ENCODE assay signal across 8 mouse cellular contexts in genomic region chr15:64023770-64024719, GRCm38 (mm10). TPM values are rescaled to one million over a fixed set of nuclear protein-coding genes. Genes with fewer than 3 reads are reported as not detected.
DNase-seq lines count a peak whose midpoint lies in the region; ATAC-seq and TF ChIP-seq lines count a peak whose summit lies in the region.

No protein-coding gene starts in this region.

- WGBS in heart, postnatal 0 days = 27% methylated on average over 13 of the region's 13 CpGs
- WGBS in limb, embryonic 15.5 days = 37% methylated on average over 13 of the region's 13 CpGs

- in situ Hi-C loops in CH12.LX (cut with MboI; ENCODE audit: low pct_ligation_motif_present, low pct_unique_long_range_greater_than_20kb, low sequenced_read_pairs) = no loop called here

- peak; percentile 91 for TF ChIP-seq EP300 in CH12.LX (IDR thresholded peaks at IDR 0.05; ENCODE audit: low read length)
- no peak for TF ChIP-seq EP300 in heart, postnatal 0 days (IDR thresholded peaks at IDR 0.05; ENCODE audit: low read depth)

- no peak; the same call in 1 of the 2 replicates for TF ChIP-seq RAD21 in CH12.LX (IDR thresholded peaks at IDR 0.05; ENCODE audit: low read depth, low read length)

- peaks cover 47% of the 10 kb centered on the region for H3K79me2 ChIP-seq in CH12.LX (replicated peaks; ENCODE audit: control insufficient read depth, extremely low read depth, insufficient read depth, poor library complexity, severe bottlenecking)

- DNase-seq in CH12.LX (ENCODE audit: extremely low read depth) = peak; percentile 90
- peak; percentile 33 for DNase-seq in heart, postnatal 0 days (ENCODE audit: low spot score)
- peak; percentile 90 for DNase-seq in naive thymus-derived CD4-positive, alpha-beta T cell, adult 2 months (ENCODE audit: low read depth)
- no peak for DNase-seq in adrenal gland, postnatal 36 days
- no peak for DNase-seq in right cerebral cortex, adult 2 months (ENCODE audit: low spot score in 2 of 2)
- no peak for DNase-seq in layer of hippocampus, adult 9-10 months (ENCODE audit: low spot score)

- H3K27ac ChIP-seq in CH12.LX (ENCODE audit: insufficient read depth, low read depth) = peak overlapping the region; percentile 93
- peak overlapping the region; percentile 54 for H3K27ac ChIP-seq in heart, postnatal 0 days (ENCODE audit: low read depth)
- no peak overlapping the region for H3K27ac ChIP-seq in limb, embryonic 15.5 days

- no peak for TF ChIP-seq CTCF in CH12.LX (conservative IDR thresholded peaks at IDR 0.05 in 1 of 2, IDR thresholded peaks at IDR 0.05 in 1 of 2; ENCODE audit: low read depth in 2 of 2, low read length in 2 of 2)
- TF ChIP-seq CTCF in heart, postnatal 0 days (IDR thresholded peaks at IDR 0.05; ENCODE audit: low read depth) = no peak

- peak overlapping the region; percentile 44 to 47 (median 46) for H3K4me3 ChIP-seq in CH12.LX (replicated peaks in 1 of 3; ENCODE audit: low read depth in 2 of 3, low read length in 2 of 3, poor library complexity in 1 of 3)
- H3K4me3 ChIP-seq in heart, postnatal 0 days (ENCODE audit: low read depth, low read length) = peak overlapping the region; percentile 20
- H3K4me3 ChIP-seq in limb, embryonic 15.5 days = no peak overlapping the region

- H3K9ac ChIP-seq in CH12.LX (ENCODE audit: insufficient read depth, low read depth) = peak overlapping the region; percentile 18
- no peak overlapping the region for H3K9ac ChIP-seq in heart, postnatal 0 days (replicated peaks; ENCODE audit: low read depth, low read length)
- H3K9ac ChIP-seq in limb, embryonic 15.5 days = no peak overlapping the region

- peak; percentile 78 for ATAC-seq in common myeloid progenitor, adult 5-6 weeks (replicated peaks; ENCODE audit: low read depth, poor library complexity, severe bottlenecking)
- peak; percentile 31; the same call in 1 of the 2 replicates for ATAC-seq in heart, postnatal 0 days (ENCODE audit: insufficient read depth, low read depth)
- no peak for ATAC-seq in limb, embryonic 15.5 days (ENCODE audit: insufficient number of reproducible peaks, low FRiP score, low TSS enrichment, low read depth)

- H3K4me1 ChIP-seq in CH12.LX (ENCODE audit: control insufficient read depth in 1 of 2, insufficient read depth in 2 of 2) = peaks cover 22 to 97% of the 10 kb centered on the region in 2 experiments
- H3K4me1 ChIP-seq in heart, postnatal 0 days (ENCODE audit: control insufficient read depth, insufficient read depth) = peaks cover 24% of the 10 kb centered on the region
- H3K4me1 ChIP-seq in limb, embryonic 15.5 days = peaks cover 6% of the 10 kb centered on the region; the same call in 1 of the 2 replicates

- no peaks in the 10 kb centered on the region for H3K9me3 ChIP-seq in CH12.LX (replicated peaks; ENCODE audit: low read length)
- H3K9me3 ChIP-seq in heart, postnatal 0 days (replicated peaks; ENCODE audit: control insufficient read depth, low read length) = no peaks in the 10 kb centered on the region
- no peaks in the 10 kb centered on the region for H3K9me3 ChIP-seq in limb, embryonic 15.5 days

- H3K36me3 ChIP-seq in CH12.LX (replicated peaks in 1 of 2; ENCODE audit: control insufficient read depth in 1 of 2, insufficient read depth in 1 of 2, low read length in 1 of 2) = peaks cover 4 to 59% of the 10 kb centered on the region in 2 experiments
- H3K36me3 ChIP-seq in heart, postnatal 0 days (replicated peaks; ENCODE audit: control insufficient read depth, insufficient read depth, low read length) = no peaks in the 10 kb centered on the region; the same call in 1 of the 2 replicates
- no peaks in the 10 kb centered on the region for H3K36me3 ChIP-seq in limb, embryonic 15.5 days

- H3K4me2 ChIP-seq in CH12.LX (ENCODE audit: insufficient read depth, low read depth, poor library complexity, severe bottlenecking) = peak overlapping the region; percentile 88
- H3K4me2 ChIP-seq in heart, postnatal 0 days (ENCODE audit: low read depth, low read length) = peak overlapping the region; percentile 43
- 0 out of 2 replicates have a peak overlapping the region, but pooled peaks have one; percentile 2 for H3K4me2 ChIP-seq in limb, embryonic 15.5 days

- TF ChIP-seq POLR2A in CH12.LX (IDR thresholded peaks at IDR 0.05; ENCODE audit: low read depth, low read length) = peak; percentile 51; the same call in 1 of the 2 replicates

- dilution Hi-C loops in CH12.LX (cut with MboI; ENCODE audit: extremely low pct_ligation_motif_present, extremely low pct_unique_long_range_greater_than_20kb, low sequenced_read_pairs) = no loop called here

- no peaks in the 10 kb centered on the region for H3K27me3 ChIP-seq in CH12.LX (replicated peaks)
- no peaks in the 10 kb centered on the region for H3K27me3 ChIP-seq in heart, postnatal 0 days (ENCODE audit: control insufficient read depth, insufficient read depth, low read length)
- no peaks in the 10 kb centered on the region for H3K27me3 ChIP-seq in limb, embryonic 15.5 days

TF ChIP-seq in CH12.LX, 34 proteins besides CTCF, POLR2A, EP300 and RAD21:
- TF ChIP-seq MXI1 (IDR thresholded peaks at IDR 0.05; ENCODE audit: low read depth, low read length) = peak; percentile 79
- TF ChIP-seq MAX (IDR thresholded peaks at IDR 0.05; ENCODE audit: low read length) = peak; percentile 95
- TF ChIP-seq CHD2 (IDR thresholded peaks at IDR 0.05; ENCODE audit: low read length) = 0 out of 2 replicates have a peak, but pooled peaks have one; percentile 19
- no peak for TF ChIP-seq E2F4 (IDR thresholded peaks at IDR 0.05; ENCODE audit: insufficient replicate concordance, low read depth, low read length)
- 0 out of 2 replicates have a peak, but pooled peaks have one; percentile 3 for TF ChIP-seq JUN (IDR thresholded peaks at IDR 0.05; ENCODE audit: insufficient read depth, low read depth, low read length)
- no peak for TF ChIP-seq MAFK (IDR thresholded peaks at IDR 0.05; ENCODE audit: insufficient replicate concordance, low read length)
- TF ChIP-seq MEF2A (IDR thresholded peaks at IDR 0.05; ENCODE audit: borderline replicate concordance, low read depth, low read length) = peak; percentile 70
- TF ChIP-seq UBTF (IDR thresholded peaks at IDR 0.05; ENCODE audit: low read depth, low read length) = no peak
- TF ChIP-seq MAZ (IDR thresholded peaks at IDR 0.05; ENCODE audit: low read depth, low read length) = no peak
- no peak for TF ChIP-seq ZMIZ1 (IDR thresholded peaks at IDR 0.05; ENCODE audit: low read depth, low read length)
- TF ChIP-seq ETS1 (conservative IDR thresholded peaks at IDR 0.05; ENCODE audit: low read depth, low read length) = peak; percentile 84
- 0 out of 2 replicates have a peak, but pooled peaks have one; percentile 31 for TF ChIP-seq NELFE (IDR thresholded peaks at IDR 0.05; ENCODE audit: low read depth, low read length)
- TF ChIP-seq NRF1 (IDR thresholded peaks at IDR 0.05; ENCODE audit: low read depth, low read length) = no peak
- 0 out of 2 replicates have a peak, but pooled peaks have one; percentile 19 for TF ChIP-seq HCFC1 (IDR thresholded peaks at IDR 0.05; ENCODE audit: low read depth, low read length)
- no peak for TF ChIP-seq CHD1 (IDR thresholded peaks at IDR 0.05; ENCODE audit: low read depth, low read length)
- peak; percentile 93 for TF ChIP-seq SIN3A (IDR thresholded peaks at IDR 0.05; ENCODE audit: low read length)
- TF ChIP-seq ZNF384 (IDR thresholded peaks at IDR 0.05; ENCODE audit: low read depth, low read length) = no peak
- TF ChIP-seq TCF12 (IDR thresholded peaks at IDR 0.05; ENCODE audit: low read depth, low read length) = peak; percentile 71; the same call in 1 of the 2 replicates
- TF ChIP-seq USF1 (IDR thresholded peaks at IDR 0.05; ENCODE audit: low read depth, low read length) = peak; percentile 86
- no peak for TF ChIP-seq ZC3H11A (IDR thresholded peaks at IDR 0.05; ENCODE audit: low read depth, low read length)
- TF ChIP-seq MYC (IDR thresholded peaks at IDR 0.05; ENCODE audit: low read depth, low read length) = peak; percentile 91
- TF ChIP-seq GABPA (IDR thresholded peaks at IDR 0.05; ENCODE audit: insufficient replicate concordance, low read depth, low read length) = no peak
- TF ChIP-seq IRF4 (IDR thresholded peaks at IDR 0.05; ENCODE audit: low read depth, low read length) = peak; percentile 85
- peak; percentile 41; the same call in 1 of the 2 replicates for TF ChIP-seq TBP (conservative IDR thresholded peaks at IDR 0.05; ENCODE audit: low read depth, low read length)
- TF ChIP-seq BHLHE40 (IDR thresholded peaks at IDR 0.05; ENCODE audit: low read depth, low read length) = peak; percentile 96
- peak; percentile 81 for TF ChIP-seq USF2 (conservative IDR thresholded peaks at IDR 0.05; ENCODE audit: low read depth, low read length)
- no peak for TF ChIP-seq SMC3 (IDR thresholded peaks at IDR 0.05; ENCODE audit: low read depth, low read length)
- TF ChIP-seq ZKSCAN1 (IDR thresholded peaks at IDR 0.05; ENCODE audit: borderline replicate concordance, low read depth, low read length) = no peak
- TF ChIP-seq POLR2AphosphoS2 (IDR thresholded peaks at IDR 0.05; ENCODE audit: low read depth, low read length) = no peak; the same call in 1 of the 2 replicates
- TF ChIP-seq ELF1 (IDR thresholded peaks at IDR 0.05; ENCODE audit: low read depth, low read length) = peak; percentile 79
- no peak for TF ChIP-seq KAT2A (IDR thresholded peaks at IDR 0.05; ENCODE audit: insufficient replicate concordance, low read length)
- no peak for TF ChIP-seq PAX5 (IDR thresholded peaks at IDR 0.05; ENCODE audit: low read length)
- TF ChIP-seq RCOR1 (conservative IDR thresholded peaks at IDR 0.05; ENCODE audit: low read depth, low read length) = 0 out of 2 replicates have a peak, but pooled peaks have one; percentile 64
- peak; percentile 49; the same call in 1 of the 2 replicates for TF ChIP-seq JUND (conservative IDR thresholded peaks at IDR 0.05; ENCODE audit: low read depth, low read length)

RNA-seq across cellular contexts. Expression of gene Fam49b, which starts 36.2 kb away (rescaled TPM):
- total RNA-seq in CH12.LX (2012; rRNA removed) (85.0 and 113 TPM in 2 replicates), CH12.LX (2014; rRNA removed) (546 and 568 TPM in 2 replicates)
- polyA plus RNA-seq in CH12.LX (2012; ENCODE audit: insufficient read length, low read depth) = 266 and 329 TPM in 2 replicates
- 118 and 148 TPM in 2 replicates for total RNA-seq in common myeloid progenitor, adult 5-6 weeks (2017)
- total RNA-seq in heart, postnatal 0 days (2014; rRNA removed; ENCODE audit: low replicate concordance) = 43.2 and 43.7 TPM in 2 replicates
- polyA plus RNA-seq in heart, postnatal 0 days (2015; fragmentation: Nextera tagmentation; extraction: Ambion mirVana) = 30.5 and 33.6 TPM in 2 replicates
- 41.0 and 46.4 TPM in 2 replicates for polyA plus RNA-seq in limb, embryonic 15.5 days (2015; fragmentation: Nextera tagmentation; extraction: Ambion mirVana)
- 10 to 100 TPM; 34.1 to 34.6 TPM for total RNA-seq in adrenal gland, postnatal 36 days (2021)

Comparison
In these comparisons a context has a peak if more than half of its experiments do, and no peak if none do; other contexts are left out.
1. DNase-seq: peak in CH12.LX (single experiment), heart, postnatal 0 days (single experiment) and naive thymus-derived CD4-positive, alpha-beta T cell, adult 2 months (single experiment); none in adrenal gland, postnatal 36 days (0 of 2), right cerebral cortex, adult 2 months (0 of 2) and layer of hippocampus, adult 9-10 months (single experiment).
2. H3K4me2 ChIP-seq: peak in every context shown above with its lines; median percentile 88 in CH12.LX; 43 in heart, postnatal 0 days; 2 in limb, embryonic 15.5 days.